Mouse (Mus musculus): Measurements from ENCODE around the gene Yipf2. TPM values are rescaled to one million over a fixed set of nuclear protein-coding genes. Genes with fewer than 3 reads are reported as not detected.
"Not testable (repeated sequence)": the region's sequence is repeated elsewhere in the genome, so short reads cannot be mapped to it uniquely, and the experiment has no call there.

The Yipf2 gene
- polyA plus RNA-seq, 1 experiment from 2014 or later, result 19.4 TPM

DNA sequence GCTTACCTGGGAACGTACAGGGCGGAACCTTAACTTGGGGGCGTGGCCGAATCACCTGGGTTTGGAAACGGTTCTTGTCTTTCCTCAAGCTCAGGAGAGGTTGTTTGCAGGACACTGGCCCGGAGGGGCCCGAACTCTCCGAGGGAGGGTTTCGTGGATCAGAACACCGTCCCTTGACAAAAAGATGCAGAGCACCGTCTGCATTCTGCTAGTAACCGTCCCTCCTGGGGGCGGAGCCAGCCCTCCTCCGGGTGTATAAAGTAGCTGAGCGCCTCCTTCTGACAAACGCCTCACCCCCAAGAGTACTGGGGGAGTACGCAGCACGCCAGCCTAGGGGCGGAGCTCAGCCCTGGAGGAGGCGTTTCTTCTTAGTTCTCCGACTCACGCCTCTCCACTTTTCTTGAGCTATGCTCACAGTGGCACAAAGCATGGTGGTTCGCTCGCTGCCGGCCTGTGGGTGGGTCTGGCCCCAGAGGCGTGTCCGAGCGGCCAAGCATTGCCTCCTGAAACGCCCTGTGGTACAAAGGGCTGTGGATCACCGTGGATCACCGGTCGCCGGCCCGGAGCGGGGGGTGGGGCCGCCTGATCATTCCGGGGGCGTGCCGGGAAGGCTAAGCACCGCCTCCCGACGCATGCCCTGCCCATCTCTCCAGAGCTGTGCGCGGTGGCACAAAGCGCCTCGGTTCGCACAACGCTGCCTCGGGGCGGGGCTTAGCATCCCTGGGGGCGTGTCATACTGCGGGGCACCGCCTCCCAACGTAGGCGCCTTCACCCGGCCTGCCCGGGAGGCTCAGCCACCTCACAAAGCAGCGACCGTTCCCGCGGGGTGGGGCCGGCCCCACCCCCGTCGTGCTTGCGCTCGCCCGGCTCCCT is 46.5 kb downstream of the Yipf2 start:
- WGBS, result under 1% methylated on average over 66 of the region's 67 CpGs

DNA sequence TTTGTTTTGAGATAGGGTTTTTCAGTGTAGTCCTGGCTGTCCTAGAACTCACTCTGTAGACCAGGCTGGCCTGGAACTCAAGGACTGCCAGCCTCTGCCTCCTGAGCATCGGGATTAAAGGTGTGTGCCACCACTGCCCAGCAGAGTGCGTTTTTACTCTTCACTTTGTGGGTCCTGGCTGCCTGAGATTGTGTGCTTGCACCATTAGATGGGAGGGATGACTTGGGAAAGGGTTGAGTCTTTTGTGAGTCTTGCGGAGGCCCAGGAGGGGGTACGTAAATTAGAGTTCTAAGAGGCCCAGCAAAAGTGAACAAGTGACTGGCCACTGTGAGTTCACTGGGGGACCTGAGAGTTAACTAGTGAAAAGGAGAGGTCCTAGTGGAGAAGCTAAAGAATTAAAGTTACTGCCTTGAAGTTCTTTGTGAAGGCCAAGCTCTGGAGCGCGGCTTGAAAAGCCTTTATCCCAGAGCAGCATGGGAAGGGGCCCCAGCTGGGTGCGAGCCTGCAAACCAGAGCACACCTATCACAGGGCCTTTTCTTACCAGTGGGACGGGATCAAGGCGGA is 47.2 kb downstream of the Yipf2 start:
- peak overlapping the region; percentile 94 for H3K9ac ChIP-seq (replicated peaks; ENCODE audit: low read length)
- DNase-seq (no peak), ATAC-seq (ENCODE audit: low FRiP score, low TSS enrichment) (peak; percentile 32)
- peak overlapping the region; percentile 98 for H3K27ac ChIP-seq (replicated peaks; ENCODE audit: low read depth, low read length)
- H3K4me1 ChIP-seq (ENCODE audit: control insufficient read depth, insufficient read depth, low read length), result peaks cover 18% of the 10 kb centered on the region
- 4% methylated on average over 9 of the region's 9 CpGs for WGBS
- H3K4me3 ChIP-seq (replicated peaks; ENCODE audit: low read depth, low read length), result peak overlapping the region; percentile 74
- peaks cover 3% of the 10 kb centered on the region; the same call in 1 of the 2 replicates for H3K36me3 ChIP-seq (ENCODE audit: control insufficient read depth, insufficient read depth, low read length)
- no peaks in the 10 kb centered on the region for H3K27me3 ChIP-seq (ENCODE audit: control insufficient read depth, insufficient read depth, low read length)
- no peaks in the 10 kb centered on the region for H3K9me3 ChIP-seq (ENCODE audit: control insufficient read depth, low read length)
- H3K4me2 ChIP-seq (ENCODE audit: low read length), result peak overlapping the region; percentile 67

More for the DNA sequence above, 46.5 kb downstream of the Yipf2 start:
- Histone ChIP-seq H3K9ac (replicated peaks; ENCODE audit: low read length) (peak overlapping the region; percentile 94), H3K4me1 (ENCODE audit: control insufficient read depth, insufficient read depth, low read length) (peaks cover 18% of the 10 kb centered on the region), H3K27ac (replicated peaks; ENCODE audit: low read depth, low read length) (peak overlapping the region; percentile 98), H3K27me3 (ENCODE audit: control insufficient read depth, insufficient read depth, low read length) (no peaks in the 10 kb centered on the region), H3K4me2 (ENCODE audit: low read length) (peak overlapping the region; percentile 67), H3K9me3 (ENCODE audit: control insufficient read depth, low read length) (no peaks in the 10 kb centered on the region), H3K4me3 (replicated peaks; ENCODE audit: low read depth, low read length) (peak overlapping the region; percentile 74), H3K36me3 (ENCODE audit: control insufficient read depth, insufficient read depth, low read length) (peaks cover 8% of the 10 kb centered on the region)
- DNase-seq (peak; percentile 99), ATAC-seq (ENCODE audit: low FRiP score, low TSS enrichment) (peak; percentile 95)

DNA sequence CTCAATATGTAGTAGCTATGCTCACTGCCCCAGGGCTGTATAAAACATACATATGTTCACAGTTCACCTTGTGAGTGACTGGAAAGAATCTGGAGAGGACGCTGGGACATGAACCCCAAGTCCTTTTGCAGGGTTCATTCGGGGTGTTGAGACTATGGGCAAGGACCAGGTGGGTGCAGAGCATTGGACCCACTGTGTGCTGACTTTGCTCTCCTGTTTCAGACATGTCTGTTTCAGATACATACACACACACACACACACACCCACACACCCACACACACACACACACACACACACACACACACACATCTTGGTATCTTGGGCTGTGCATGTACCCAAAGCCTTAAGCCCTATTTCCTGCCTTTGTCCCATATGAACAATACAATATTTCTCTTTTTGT is 50.6 kb downstream of the Yipf2 start:
- H3K9ac ChIP-seq (replicated peaks; ENCODE audit: low read length); H3K36me3 ChIP-seq (ENCODE audit: control insufficient read depth, insufficient read depth, low read length); H3K4me2 ChIP-seq (ENCODE audit: low read length); H3K9me3 ChIP-seq (ENCODE audit: control insufficient read depth, low read length); H3K4me3 ChIP-seq (replicated peaks; ENCODE audit: low read depth, low read length); H3K27me3 ChIP-seq (ENCODE audit: control insufficient read depth, insufficient read depth, low read length); H3K4me1 ChIP-seq (ENCODE audit: control insufficient read depth, insufficient read depth, low read length); DNase-seq; ATAC-seq (ENCODE audit: low FRiP score, low TSS enrichment); H3K27ac ChIP-seq (replicated peaks; ENCODE audit: low read depth, low read length): not testable (repeated sequence)
- WGBS, result 90% methylated on average over 2 of the region's 2 CpGs

DNA sequence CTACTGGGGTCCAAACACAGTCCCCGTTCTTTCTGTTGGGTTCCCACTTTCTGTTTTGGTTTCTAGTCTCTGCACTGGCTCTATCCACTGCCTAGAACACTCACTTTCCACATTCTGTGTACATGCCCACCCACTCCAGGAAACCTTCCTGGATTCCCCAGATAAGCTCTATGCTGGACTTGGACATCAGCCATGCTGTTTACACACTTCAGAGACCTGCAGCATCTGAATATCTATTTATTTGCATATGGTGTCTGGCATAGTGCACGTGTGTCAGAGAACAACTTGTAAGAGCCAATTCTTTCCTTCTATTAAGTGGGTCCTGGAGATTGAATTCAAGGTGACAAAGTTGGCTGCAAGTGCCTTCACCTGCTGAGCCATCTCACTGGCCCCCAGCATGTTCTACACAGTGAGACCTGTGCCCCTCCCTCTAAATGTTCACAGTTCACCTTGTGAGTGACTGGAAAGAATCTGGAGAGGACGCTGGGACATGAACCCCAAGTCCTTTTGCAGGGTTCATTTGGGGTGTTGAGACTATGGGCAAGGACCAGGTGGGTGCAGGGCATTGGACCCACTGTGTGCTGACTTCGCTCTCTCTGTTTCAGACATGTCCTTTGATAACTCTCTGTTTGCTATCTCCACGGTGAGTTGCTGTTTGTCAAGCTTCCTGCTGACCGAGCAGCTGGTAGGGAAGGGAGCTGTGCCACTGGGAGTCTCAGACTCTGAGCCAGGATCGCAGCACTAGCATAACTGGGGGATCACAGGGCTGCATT is 52.5 kb downstream of the Yipf2 start:
- no peak for ATAC-seq (ENCODE audit: low FRiP score, low TSS enrichment)
- 82% methylated on average over 7 of the region's 7 CpGs for WGBS
- Histone ChIP-seq H3K4me1 (ENCODE audit: control insufficient read depth, insufficient read depth, low read length) (0 out of 2 replicates have a peak, but pooled peaks cover 6% of the 10 kb centered on the region), H3K27ac (replicated peaks; ENCODE audit: low read depth, low read length) (no peak overlapping the region), H3K36me3 (ENCODE audit: control insufficient read depth, insufficient read depth, low read length) (no peaks in the 10 kb centered on the region), H3K9me3 (ENCODE audit: control insufficient read depth, low read length) (no peaks in the 10 kb centered on the region), H3K9ac (replicated peaks; ENCODE audit: low read length) (no peak overlapping the region), H3K27me3 (ENCODE audit: control insufficient read depth, insufficient read depth, low read length) (no peaks in the 10 kb centered on the region), H3K4me3 (replicated peaks; ENCODE audit: low read depth, low read length) (no peak overlapping the region), H3K4me2 (ENCODE audit: low read length) (no peak overlapping the region)
- DNase-seq, result no peak

MicroRNA genes within 50 kb of the gene (microRNA counts, 519-probe panel; counts per million panel counts)
- microRNA mmu-miR-1946b, result not detected

Small RNAs within 50 kb of the gene (microRNA-seq; reads per million reads assigned to microRNA genes)
- gene Mir1946b, result not detected

Other genes starting within 250 kb of the Yipf2 start
- 212 and 267 TPM in 2 replicates for gene Ilf3, start 225.0 kb downstream of the Yipf2 start, polyA plus RNA-seq (2014; fragmentation: Nextera tagmentation; extraction: Ambion mirVana)
- 48.1 and 54.3 TPM in 2 replicates for gene Qtrt1, start 181.0 kb downstream of the Yipf2 start, polyA plus RNA-seq (2014; fragmentation: Nextera tagmentation; extraction: Ambion mirVana)
- gene Dnm2, start 167.9 kb downstream of the Yipf2 start, polyA plus RNA-seq (2014; fragmentation: Nextera tagmentation; extraction: Ambion mirVana), result 54.5 and 56.7 TPM in 2 replicates
- 48.0 and 50.2 TPM in 2 replicates for gene Tmed1, start 82.6 kb downstream of the Yipf2 start, polyA plus RNA-seq (2014; fragmentation: Nextera tagmentation; extraction: Ambion mirVana)
- 1.0 and 1.8 TPM in 2 replicates for gene AB124611, start 66.7 kb downstream of the Yipf2 start, polyA plus RNA-seq (2014; fragmentation: Nextera tagmentation; extraction: Ambion mirVana)
- gene Carm1, start 45.9 kb downstream of the Yipf2 start, polyA plus RNA-seq (2014; fragmentation: Nextera tagmentation; extraction: Ambion mirVana), result 34.7 and 42.0 TPM in 2 replicates
- 68.8 and 86.9 TPM in 2 replicates for gene Timm29, start 106 bp downstream of the Yipf2 start, polyA plus RNA-seq (2014; fragmentation: Nextera tagmentation; extraction: Ambion mirVana)
- gene Smarca4, start 23.3 kb upstream of the Yipf2 start, polyA plus RNA-seq (2014; fragmentation: Nextera tagmentation; extraction: Ambion mirVana), result 162 and 179 TPM in 2 replicates
- 8.2 and 9.4 TPM in 2 replicates for gene Ldlr, start 130.7 kb upstream of the Yipf2 start, polyA plus RNA-seq (2014; fragmentation: Nextera tagmentation; extraction: Ambion mirVana)
- 19.9 and 21.4 TPM in 2 replicates for gene Spc24, start 167.5 kb upstream of the Yipf2 start, polyA plus RNA-seq (2014; fragmentation: Nextera tagmentation; extraction: Ambion mirVana)
- gene Kank2, start 205.9 kb upstream of the Yipf2 start, polyA plus RNA-seq (2014; fragmentation: Nextera tagmentation; extraction: Ambion mirVana), result 0.66 and 2.7 TPM in 2 replicates
- gene Angptl8, start 242.7 kb upstream of the Yipf2 start, polyA plus RNA-seq (2014; fragmentation: Nextera tagmentation; extraction: Ambion mirVana), result 0.34 TPM in 1 of 2 replicates, not detected in the other